Mouse (Mus musculus) lung, adult 10 weeks (tissue): Measurements from ENCODE around the gene Pknox1. TPM values are rescaled to one million over a fixed set of nuclear protein-coding genes. Genes with fewer than 3 reads are reported as not detected.

Source experiments
- polyA plus RNA-seq: library from polyadenylated mRNA; stranded (reverse); fragments of 350-450 nt; fragmentation: Illumina TruSeq; extraction: RNeasy Lipid Tissue Mini Kit (QIAGEN cat#74804); gene quantifications from one replicate; pipeline ENCODE4 v1.2.3, GENCODE M21; 2014; ENCODE audit warnings: low read depth, low replicate concordance; ENCODE audit not compliant: insufficient read depth

Pknox1 gene
- 7.2 TPM for polyA plus RNA-seq

GRCm38 (mm10) chr17:31564015-31564857 is at the start of gene Pknox1:
Gene Pknox1, plus strand, starts transcription at chr17:31564734.

GRCm38 (mm10) chr17:31519946-31520838 is 44.3 kb upstream of the Pknox1 start, which contains the start of the genes Wdr4 and Ndufv3:
Gene Wdr4, minus strand, starts transcription at chr17:31519980.
Gene Ndufv3, plus strand, starts transcription at chr17:31520115.

GRCm38 (mm10) chr17:31636942-31637811 is 72.6 kb downstream of the Pknox1 start, which contains the start of gene Cbs:
Gene Cbs, minus strand, starts transcription at chr17:31637238.

Other genes starting within 250 kb of the Pknox1 start
- gene Pde9a, start 178.5 kb upstream of the Pknox1 start, polyA plus RNA-seq: 37.4 TPM
- 8.2 TPM for gene Wdr4, start 44.8 kb upstream of the Pknox1 start, polyA plus RNA-seq
- 194 TPM for gene Ndufv3, start 44.6 kb upstream of the Pknox1 start, polyA plus RNA-seq
- gene Cbs, start 72.5 kb downstream of the Pknox1 start, polyA plus RNA-seq: 2.6 TPM
- 109 TPM for gene U2af1, start 94.2 kb downstream of the Pknox1 start, polyA plus RNA-seq
- 1.3 TPM for gene Cryaa, start 113.1 kb downstream of the Pknox1 start, polyA plus RNA-seq